Mouse (Mus musculus) left cerebral cortex, postnatal 25 days (tissue): ENCODE measurements around the gene Slc35d2. TPM values are rescaled to one million over a fixed set of nuclear protein-coding genes. Genes with fewer than 3 reads are reported as not detected.

Source experiments
- DNase-seq, 2 experiments: peaks; one replicate each; pipeline ENCODE4 v3.0.0; 2022; ENCODE audit warnings: low spot score in 2 of 2, mixed read lengths in 1 of 2
- intact Hi-C: fragments of 180-260 bp; cut with DNase I; formaldehyde crosslinking; loops from one replicate; pipeline ENCODE4 v1.15.1; 2025
- total RNA-seq, 2 experiments: library from RNA; stranded (reverse); gene quantifications; 2 replicates each; pipeline ENCODE4 v1.2.3; 2021

Slc35d2 gene
- total RNA-seq, 2 experiments from 2014 or later, result 0.34 to 0.78 TPM

GRCm38 (mm10) chr13:64123491-64124188 is 5.5 kb downstream of the Slc35d2 start:
- intact Hi-C loops, result no loop called here

GRCm38 (mm10) chr13:64120760-64121159 is 8.4 kb downstream of the Slc35d2 start:
- intact Hi-C loops, result no loop called here
- DNase-seq, result no peak

More at GRCm38 (mm10) chr13:64123491-64124188, 5.5 kb downstream of the Slc35d2 start:
- no peak for DNase-seq

- intact Hi-C loops, result no loop called here
- DNase-seq, result no peak
These were observed 11.7 kb downstream of the Slc35d2 start for GRCm38 (mm10) chr13:64117442-64117841.

GRCm38 (mm10) chr13:64110421-64110820 is 18.7 kb downstream of the Slc35d2 start:
- intact Hi-C loops, result no loop called here
- DNase-seq, result no peak

- no peak for DNase-seq
- intact Hi-C loops, result loop anchor here (10.0 kb wide), 1 partner anchor 196 kb away; no protein-coding TSS in a partner anchor
These were observed 20.8 kb downstream of the Slc35d2 start for GRCm38 (mm10) chr13:64108381-64108850.

GRCm38 (mm10) chr13:64107535-64107934 is 21.6 kb downstream of the Slc35d2 start:
- intact Hi-C loops, result loop anchor here (10.0 kb wide), 1 partner anchor 197 kb away; no protein-coding TSS in a partner anchor
- DNase-seq, result no peak

GRCm38 (mm10) chr13:64107105-64107504 is 22.1 kb downstream of the Slc35d2 start:
- intact Hi-C loops, result loop anchor here (10.0 kb wide), 1 partner anchor 198 kb away; no protein-coding TSS in a partner anchor
- DNase-seq, result no peak

- intact Hi-C loops, result loop anchor here (10.0 kb wide), 1 partner anchor 199 kb away; no protein-coding TSS in a partner anchor
- DNase-seq, result no peak
These were observed 23.5 kb downstream of the Slc35d2 start for GRCm38 (mm10) chr13:64105690-64106089.

GRCm38 (mm10) chr13:64100186-64100585 is 29.0 kb downstream of the Slc35d2 start:
- intact Hi-C loops, result loop anchor here (10.0 kb wide), 1 partner anchor 205 kb away; no protein-coding TSS in a partner anchor
- peak; percentile 10 to 31 for DNase-seq

- intact Hi-C loops, result no loop called here
- peak in 1 of 2 experiments; percentile 10 for DNase-seq
These were observed 30.2 kb downstream of the Slc35d2 start for GRCm38 (mm10) chr13:64098992-64099391.

GRCm38 (mm10) chr13:64093341-64093740 is 35.8 kb downstream of the Slc35d2 start:
- DNase-seq, result peak; percentile 71 to 78
- intact Hi-C loops, result loop anchor here (5.0 kb wide), 2 partner anchors 41 to 56 kb away; no protein-coding TSS in a partner anchor

GRCm38 (mm10) chr13:64092752-64093151 is 36.4 kb downstream of the Slc35d2 start:
- intact Hi-C loops, result loop anchor here (5.0 kb wide), 2 partner anchors 40 to 55 kb away; no protein-coding TSS in a partner anchor
- no peak for DNase-seq

GRCm38 (mm10) chr13:64092141-64092540 is 37.0 kb downstream of the Slc35d2 start:
- no peak for DNase-seq
- intact Hi-C loops, result loop anchor here (5.0 kb wide), 2 partner anchors 40 to 55 kb away; no protein-coding TSS in a partner anchor

- no peak for DNase-seq
- intact Hi-C loops, result loop anchor here (5.0 kb wide), 2 partner anchors 39 to 54 kb away; no protein-coding TSS in a partner anchor
These were observed 38.2 kb downstream of the Slc35d2 start for GRCm38 (mm10) chr13:64091006-64091405.

- intact Hi-C loops, result loop anchor here (5.0 kb wide), 2 partner anchors 38 to 53 kb away; no protein-coding TSS in a partner anchor
- no peak for DNase-seq
These were observed 38.9 kb downstream of the Slc35d2 start for GRCm38 (mm10) chr13:64090278-64090677.

GRCm38 (mm10) chr13:64089130-64089529 is 40.0 kb downstream of the Slc35d2 start, which contains the start of gene Hsd17b3:
Gene Hsd17b3, minus strand, starts transcription at chr13:64089230.
- intact Hi-C loops, result no loop called here
- DNase-seq, result no peak

- intact Hi-C loops, result no loop called here
- peak in 1 of 2 experiments; percentile 10 for DNase-seq
These were observed 41.1 kb downstream of the Slc35d2 start for GRCm38 (mm10) chr13:64088057-64088456.

GRCm38 (mm10) chr13:64086036-64086435 is 43.1 kb downstream of the Slc35d2 start:
- intact Hi-C loops, result no loop called here
- no peak for DNase-seq

- intact Hi-C loops, result no loop called here
- no peak for DNase-seq
These were observed 45.8 kb downstream of the Slc35d2 start for GRCm38 (mm10) chr13:64083331-64083730.
